Mouse (Mus musculus) intestine, postnatal 0 days (tissue): ENCODE data around the gene Dnajc4. TPM values are rescaled to one million over a fixed set of nuclear protein-coding genes. Genes with fewer than 3 reads are reported as not detected.

ENCODE experiments used
- ATAC-seq: fragments of 200-750 bp; cut with Nextera tagmentation; 2 replicates; pipeline ENCODE4 v1.8.0; 2017; ENCODE audit warnings: mild to moderate bottlenecking, moderate TSS enrichment, moderate library complexity
- H3K27ac ChIP-seq: fragments of 300-500 bp; sonication (generic); 2 replicates; pipeline ENCODE4 v1.5.1; 2014; ENCODE audit warnings: mild to moderate bottlenecking, low read depth, low read length, moderate library complexity
- H3K27me3 ChIP-seq: fragments of 300-500 bp; sonication (generic); replicated peaks from 2 replicates; pipeline ENCODE4 v1.6.1; 2014; ENCODE audit warnings: low read length, mixed read lengths; ENCODE audit not compliant: control insufficient read depth, insufficient read depth
- H3K36me3 ChIP-seq: fragments of 300-500 bp; sonication (generic); 2 replicates; pipeline ENCODE4 v1.6.1; 2014; ENCODE audit warnings: mild to moderate bottlenecking, moderate library complexity; ENCODE audit not compliant: control insufficient read depth, insufficient read depth
- H3K4me1 ChIP-seq: fragments of 300-500 bp; sonication (generic); replicated peaks from 2 replicates; pipeline ENCODE4 v1.6.1; 2014; ENCODE audit warnings: antibody characterized with exemption, low read length, mixed read lengths; ENCODE audit not compliant: control insufficient read depth, insufficient read depth
- H3K4me2 ChIP-seq: fragments of 300-500 bp; sonication (generic); replicated peaks from 2 replicates; pipeline ENCODE4 v1.6.1; 2014; ENCODE audit warnings: low read depth, mild to moderate bottlenecking, moderate library complexity
- H3K4me3 ChIP-seq: fragments of 300-500 bp; sonication (generic); 2 replicates; pipeline ENCODE4 v1.5.1; 2014; ENCODE audit warnings: low read depth, low read length
- H3K9ac ChIP-seq: fragments of 300-500 bp; sonication (generic); 2 replicates; pipeline ENCODE4 v1.6.1; 2014; ENCODE audit warnings: mild to moderate bottlenecking, low read depth, low read length
- H3K9me3 ChIP-seq: fragments of 300-500 bp; sonication (generic); 2 replicates; pipeline ENCODE4 v1.6.1; 2016; ENCODE audit warnings: mixed run types; ENCODE audit not compliant: control insufficient read depth
- CTCF ChIP-seq: sonication (generic); IDR thresholded peaks from 2 replicates; pipeline ENCODE4 v1.5.1; 2016; ENCODE audit warnings: low read depth, mild to moderate bottlenecking, control low read depth, antibody characterized with exemption, moderate library complexity
- WGBS: fragments of 180-500 bp; shearing (Covaris S2); extraction: QIAGEN DNeasy Blood & Tissue Kit; methylation state at CpG from one replicate; pipeline ENCODE4 v1.1.7; 2014; 5-methylcytosine and 5-hydroxymethylcytosine counted together
- polyA plus RNA-seq: library from polyadenylated mRNA; unstranded; fragments of >200 nt; fragmentation: Nextera tagmentation; extraction: Ambion mirVana; gene quantifications from 2 replicates; pipeline ENCODE4 v1.2.1, GENCODE M21; 2015

Dnajc4 gene
- polyA plus RNA-seq, 1 experiment from 2014 or later, result 32.3 TPM

GRCm38 (mm10) chr19:6968491-6969271, 23.7 kb downstream of the Dnajc4 start:
- peak; percentile 90 for ATAC-seq
- peaks cover 31% of the 10 kb centered on the region for H3K36me3 ChIP-seq
- TF ChIP-seq CTCF, result no peak
- H3K27ac ChIP-seq, result peak overlapping the region; percentile 95
- peaks cover 17% of the 10 kb centered on the region for H3K4me1 ChIP-seq
- H3K27me3 ChIP-seq, result no peaks in the 10 kb centered on the region
- peak overlapping the region; percentile 83 for H3K4me2 ChIP-seq
- no peaks in the 10 kb centered on the region for H3K9me3 ChIP-seq
- 5% methylated on average over 15 of the region's 15 CpGs for WGBS
- H3K9ac ChIP-seq, result peak overlapping the region; percentile 88
- peak overlapping the region; percentile 82 for H3K4me3 ChIP-seq

- no peak for ATAC-seq
- peaks cover 81% of the 10 kb centered on the region for H3K36me3 ChIP-seq
- H3K9me3 ChIP-seq, result no peaks in the 10 kb centered on the region
- H3K4me3 ChIP-seq, result no peak overlapping the region
- H3K9ac ChIP-seq, result no peak overlapping the region
- no peaks in the 10 kb centered on the region for H3K27me3 ChIP-seq
- no peak for TF ChIP-seq CTCF
- WGBS, result 74% methylated on average over 10 of the region's 10 CpGs
- H3K27ac ChIP-seq, result no peak overlapping the region; the same call in 1 of the 2 replicates
- no peak overlapping the region for H3K4me2 ChIP-seq
- H3K4me1 ChIP-seq, result peaks cover 6% of the 10 kb centered on the region; the same call in 1 of the 2 replicates
Observed at GRCm38 (mm10) chr19:6956461-6956860, 35.9 kb downstream of the Dnajc4 start.

- H3K27ac ChIP-seq, result no peak overlapping the region
Observed at GRCm38 (mm10) chr19:6955424-6955823, 36.9 kb downstream of the Dnajc4 start.

GRCm38 (mm10) chr19:6954046-6954445, 38.3 kb downstream of the Dnajc4 start:
- H3K9me3 ChIP-seq, result no peaks in the 10 kb centered on the region
- ATAC-seq, result no peak
- H3K27ac ChIP-seq, result peak overlapping the region; percentile 57
- WGBS, result 39% methylated on average over 9 of the region's 9 CpGs
- H3K9ac ChIP-seq, result no peak overlapping the region
- 0 out of 2 replicates have a peak overlapping the region, but pooled peaks have one; percentile 3 for H3K4me2 ChIP-seq
- no peak overlapping the region for H3K4me3 ChIP-seq
- H3K36me3 ChIP-seq, result peaks cover 63% of the 10 kb centered on the region
- peak; percentile 73 for TF ChIP-seq CTCF
- peaks cover 6% of the 10 kb centered on the region; the same call in 1 of the 2 replicates for H3K4me1 ChIP-seq
- no peaks in the 10 kb centered on the region for H3K27me3 ChIP-seq

More at GRCm38 (mm10) chr19:6955424-6955823, 36.9 kb downstream of the Dnajc4 start:
- Histone ChIP-seq H3K27me3 (no peaks in the 10 kb centered on the region), H3K4me2 (no peak overlapping the region), H3K9ac (no peak overlapping the region), H3K9me3 (no peaks in the 10 kb centered on the region), H3K4me3 (no peak overlapping the region), H3K4me1 (peaks cover 6% of the 10 kb centered on the region; the same call in 1 of the 2 replicates), H3K36me3 (peaks cover 76% of the 10 kb centered on the region)
- TF ChIP-seq CTCF, result no peak
- WGBS, result 73% methylated on average over 7 of the region's 7 CpGs
- no peak for ATAC-seq

- Histone ChIP-seq H3K9me3 (no peaks in the 10 kb centered on the region), H3K4me3 (peak overlapping the region; percentile 56; the same call in 1 of the 2 replicates), H3K4me2 (peak overlapping the region; percentile 77), H3K27ac (peak overlapping the region; percentile 92), H3K36me3 (peaks cover 49% of the 10 kb centered on the region), H3K9ac (0 out of 2 replicates have a peak overlapping the region, but pooled peaks have one; percentile 59), H3K4me1 (peaks cover 6% of the 10 kb centered on the region; the same call in 1 of the 2 replicates), H3K27me3 (no peaks in the 10 kb centered on the region)
- TF ChIP-seq CTCF, result no peak
- 2% methylated on average over 3 of the region's 3 CpGs for WGBS
- ATAC-seq, result peak; percentile 5
Observed at GRCm38 (mm10) chr19:6952712-6953037, 39.7 kb downstream of the Dnajc4 start.

- H3K4me1 ChIP-seq, result peaks cover 6% of the 10 kb centered on the region; the same call in 1 of the 2 replicates
- no peaks in the 10 kb centered on the region for H3K27me3 ChIP-seq
- peak overlapping the region; percentile 92 for H3K27ac ChIP-seq
Observed at GRCm38 (mm10) chr19:6951994-6952711, 40.2 kb downstream of the Dnajc4 start.

More at GRCm38 (mm10) chr19:6951994-6952711, 40.2 kb downstream of the Dnajc4 start:
- Histone ChIP-seq H3K9me3 (no peaks in the 10 kb centered on the region), H3K9ac (peak overlapping the region; percentile 59), H3K4me2 (peak overlapping the region; percentile 77), H3K4me3 (peak overlapping the region; percentile 56), H3K36me3 (peaks cover 44% of the 10 kb centered on the region)
- WGBS, result 2% methylated on average over 31 of the region's 31 CpGs
- 0 out of 2 replicates have a peak, but pooled peaks have one; percentile 7 for TF ChIP-seq CTCF
- peak; percentile 60 for ATAC-seq
